Mouse (Mus musculus): ENCODE measurements at regions not wholly inside any gene's neighbourhood (a gene's known extent, or its start where the extent isn't known, plus 50 kb on each side); places are given as distances from the start of the nearest gene placed in this dataset.

DNA sequence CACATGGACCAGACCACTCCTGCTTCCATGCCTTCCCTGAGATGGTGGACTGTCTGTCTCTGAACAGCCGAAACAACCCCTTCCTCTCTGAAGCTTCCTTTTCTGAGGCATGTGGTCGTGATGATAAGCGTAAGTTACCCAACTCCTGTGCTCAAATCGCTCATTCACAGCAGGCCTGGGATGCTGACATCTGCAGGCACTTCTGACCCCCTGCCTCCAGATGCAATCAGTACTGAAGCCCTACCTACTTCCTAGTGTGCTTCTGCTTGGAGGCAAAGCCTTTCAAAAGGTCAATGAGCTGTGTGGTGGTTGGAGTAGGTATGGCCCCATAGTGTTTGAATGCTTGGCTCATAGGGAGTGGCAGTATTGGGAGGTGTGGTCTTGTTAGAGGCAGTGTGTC, 253.7 kb upstream of the Irx3 start:
- TF ChIP-seq CTCF (IDR thresholded peaks at IDR 0.05; ENCODE audit: low read depth) = no peak
- TF ChIP-seq EP300 (IDR thresholded peaks at IDR 0.05; ENCODE audit: low read depth) = no peak

Data from liver, postnatal 0 days (tissue).